Mouse (Mus musculus): ENCODE data around the gene Ppp4r3a. TPM values are rescaled to one million over a fixed set of nuclear protein-coding genes. Genes with fewer than 3 reads are reported as not detected.

Ppp4r3a gene
- polyA plus RNA-seq, 1 experiment from 2014 or later, result 31.7 TPM

DNA sequence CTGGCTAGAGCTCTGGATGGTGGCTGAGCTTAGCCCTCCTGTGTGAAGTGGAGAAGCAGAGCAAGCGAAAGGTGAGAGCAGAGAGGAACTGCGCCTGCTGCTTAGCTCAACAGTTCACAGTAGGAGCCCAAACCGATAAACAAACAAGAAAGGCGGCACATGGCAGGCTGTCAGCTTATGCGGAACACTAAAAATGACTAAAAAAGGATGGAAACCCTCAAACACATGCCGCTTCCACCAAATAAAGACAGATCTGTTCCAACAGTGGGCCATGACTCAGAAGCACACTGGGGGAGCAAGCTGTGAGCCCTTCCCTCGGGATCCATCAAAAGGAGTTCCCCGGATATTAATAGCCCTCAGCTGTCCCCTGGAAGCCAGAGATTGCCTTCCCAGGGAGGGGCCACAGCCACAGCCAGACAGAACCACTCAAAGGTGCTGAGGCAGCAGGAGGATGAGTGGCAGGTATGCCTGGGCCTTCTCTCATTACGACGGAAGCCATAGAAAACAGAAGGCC lies 75.5 kb downstream of the Ppp4r3a start:
- peak overlapping the region; percentile 68 for H3K27ac ChIP-seq (ENCODE audit: low read length)
- H3K27me3 ChIP-seq (ENCODE audit: insufficient read depth, low read length), result no peaks in the 10 kb centered on the region
- no peak overlapping the region for H3K4me2 ChIP-seq (replicated peaks; ENCODE audit: low read depth, low read length)
- WGBS, result 33% methylated on average over 10 of the region's 10 CpGs
- no peak overlapping the region for H3K9ac ChIP-seq (replicated peaks; ENCODE audit: low read length)
- no peaks in the 10 kb centered on the region for H3K9me3 ChIP-seq (ENCODE audit: low read length)
- no peaks in the 10 kb centered on the region for H3K36me3 ChIP-seq (ENCODE audit: insufficient read depth, low read length)
- peak; percentile 6; the same call in 1 of the 2 replicates for ATAC-seq (ENCODE audit: low FRiP score, low TSS enrichment)
- peaks cover 71% of the 10 kb centered on the region for H3K4me1 ChIP-seq (ENCODE audit: insufficient read depth, low read length)
- no peak overlapping the region for H3K4me3 ChIP-seq (ENCODE audit: low read length)

DNA sequence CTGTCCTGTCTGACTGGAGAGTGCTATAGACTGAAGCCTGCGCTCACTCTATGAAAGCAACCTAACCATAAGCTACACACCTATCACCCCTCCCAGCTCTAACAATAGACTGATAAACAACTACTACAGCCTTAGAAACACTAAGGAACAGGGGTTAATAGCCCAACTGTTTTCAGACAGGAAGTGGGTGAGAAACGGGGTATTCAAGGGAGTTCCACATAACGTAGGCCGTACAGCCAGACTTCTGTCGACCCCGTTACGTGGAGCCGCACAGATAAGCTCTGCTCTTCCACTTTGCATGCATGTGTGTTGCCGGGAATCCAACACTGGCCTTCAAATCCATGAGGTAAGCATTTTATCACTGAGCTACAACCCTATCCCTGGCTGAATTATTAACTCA lies 76.1 kb downstream of the Ppp4r3a start:
- peak overlapping the region; percentile 68 for H3K27ac ChIP-seq (ENCODE audit: low read length)
- WGBS, result 59% methylated on average over 9 of the region's 9 CpGs

DNA sequence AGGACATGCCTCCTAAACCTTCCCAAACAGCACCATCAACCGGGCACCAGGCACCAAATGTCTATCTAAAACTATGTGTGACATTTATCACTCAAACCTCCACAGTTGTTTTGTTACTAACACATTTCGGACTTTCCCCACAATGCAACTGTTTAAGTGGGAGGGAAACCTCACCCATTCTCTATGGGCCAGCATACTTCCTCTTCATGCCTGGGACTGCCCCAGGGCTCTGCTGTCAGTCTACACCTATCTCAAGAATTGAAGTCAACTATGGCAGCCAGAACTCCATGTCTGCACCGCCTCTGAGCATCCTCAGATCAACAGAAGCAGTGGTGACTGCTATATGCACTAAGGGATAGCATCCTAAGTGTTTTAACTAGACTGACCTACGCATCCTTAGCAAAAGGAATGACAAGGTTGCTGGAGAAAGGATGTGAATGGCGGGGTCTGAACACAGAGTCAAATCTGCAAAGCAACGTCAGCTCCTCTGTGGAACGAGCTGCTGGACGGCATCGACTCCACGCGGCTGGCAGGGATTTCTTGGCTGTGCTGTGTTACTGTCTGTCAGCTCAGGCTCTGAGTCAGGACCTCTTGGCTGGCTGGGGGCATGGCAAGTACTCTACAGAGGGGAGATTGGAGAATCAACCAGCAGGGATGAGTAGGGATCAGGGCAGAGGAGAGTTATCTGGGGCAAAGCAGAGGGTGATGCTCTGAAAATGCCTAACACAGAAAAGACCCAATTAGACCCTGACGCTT lies 77.7 kb downstream of the Ppp4r3a start:
- Histone ChIP-seq H3K9me3 (ENCODE audit: low read length) (no peaks in the 10 kb centered on the region), H3K27ac (ENCODE audit: low read length) (no peak overlapping the region), H3K27me3 (ENCODE audit: insufficient read depth, low read length) (no peaks in the 10 kb centered on the region), H3K4me1 (ENCODE audit: insufficient read depth, low read length) (peaks cover 73% of the 10 kb centered on the region), H3K4me3 (ENCODE audit: low read length) (no peak overlapping the region), H3K4me2 (replicated peaks; ENCODE audit: low read depth, low read length) (no peak overlapping the region), H3K36me3 (ENCODE audit: insufficient read depth, low read length) (no peaks in the 10 kb centered on the region), H3K9ac (replicated peaks; ENCODE audit: low read length) (no peak overlapping the region)
- WGBS, result 87% methylated on average over 12 of the region's 12 CpGs
- ATAC-seq (ENCODE audit: low FRiP score, low TSS enrichment), result no peak

More for the DNA sequence above, 76.1 kb downstream of the Ppp4r3a start:
- no peak overlapping the region for H3K4me2 ChIP-seq (replicated peaks; ENCODE audit: low read depth, low read length)
- H3K27me3 ChIP-seq (ENCODE audit: insufficient read depth, low read length), result no peaks in the 10 kb centered on the region
- no peaks in the 10 kb centered on the region for H3K9me3 ChIP-seq (ENCODE audit: low read length)
- no peak for ATAC-seq (ENCODE audit: low FRiP score, low TSS enrichment)
- no peak overlapping the region for H3K4me3 ChIP-seq (ENCODE audit: low read length)
- peaks cover 71% of the 10 kb centered on the region for H3K4me1 ChIP-seq (ENCODE audit: insufficient read depth, low read length)
- H3K9ac ChIP-seq (replicated peaks; ENCODE audit: low read length), result no peak overlapping the region
- no peaks in the 10 kb centered on the region for H3K36me3 ChIP-seq (ENCODE audit: insufficient read depth, low read length)

DNA sequence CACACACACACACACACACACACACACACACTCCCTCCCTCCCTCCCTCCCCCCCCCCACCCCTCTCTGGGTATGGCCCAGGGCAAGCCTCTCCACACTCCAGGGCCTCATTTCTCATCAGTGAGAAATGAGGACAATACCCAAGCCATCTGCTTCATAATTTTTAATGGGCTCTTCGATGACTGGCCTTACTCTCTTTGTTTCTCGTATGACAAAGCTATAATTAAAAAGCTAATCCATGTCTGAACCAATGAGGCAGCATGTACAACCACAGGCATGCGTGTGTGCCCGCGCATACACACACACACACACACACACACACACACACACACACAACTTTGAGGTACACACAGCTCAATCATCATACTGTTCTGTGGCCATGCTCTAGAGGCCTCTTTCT lies 78.5 kb downstream of the Ppp4r3a start:
- Histone ChIP-seq H3K4me2 (replicated peaks; ENCODE audit: low read depth, low read length) (no peak overlapping the region), H3K4me1 (ENCODE audit: insufficient read depth, low read length) (peaks cover 72% of the 10 kb centered on the region)

DNA sequence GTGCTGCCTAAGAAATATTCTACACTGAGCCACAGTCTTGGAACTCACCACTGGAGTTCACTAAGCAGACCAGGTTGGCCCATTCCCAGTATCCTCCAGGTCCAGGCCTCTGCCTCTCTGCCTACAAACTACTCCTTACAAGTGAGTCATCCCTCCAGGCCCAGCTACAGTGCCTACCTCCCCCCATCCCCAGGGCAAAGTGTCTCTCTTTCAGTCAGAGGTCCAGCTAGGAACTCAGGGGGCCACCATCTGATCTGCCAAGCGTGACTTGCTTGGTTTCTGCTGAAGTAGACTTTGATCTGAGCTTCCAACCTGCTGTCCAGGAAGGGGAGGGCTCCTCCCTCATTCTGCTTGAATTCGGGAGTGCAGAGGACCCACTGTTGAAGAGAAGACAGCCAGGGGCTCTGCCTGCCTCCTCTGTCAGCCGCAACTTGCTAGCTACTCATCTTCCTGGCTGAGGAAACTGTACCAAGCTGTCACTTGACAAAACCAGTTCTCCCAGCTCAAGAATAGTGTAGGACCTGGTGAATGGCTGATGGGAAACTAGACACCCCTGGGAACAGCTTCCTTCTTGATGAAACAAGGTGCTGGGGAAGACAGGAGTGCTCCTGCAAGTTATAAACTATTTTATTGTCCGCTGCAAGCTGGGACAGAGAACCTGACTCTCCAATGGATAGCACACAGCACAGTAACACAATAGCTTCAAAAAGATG lies 80.5 kb downstream of the Ppp4r3a start:
- Histone ChIP-seq H3K9me3 (ENCODE audit: low read length) (no peaks in the 10 kb centered on the region), H3K4me2 (replicated peaks; ENCODE audit: low read depth, low read length) (no peak overlapping the region), H3K27ac (ENCODE audit: low read length) (peak overlapping the region; percentile 78), H3K36me3 (ENCODE audit: insufficient read depth, low read length) (no peaks in the 10 kb centered on the region), H3K27me3 (ENCODE audit: insufficient read depth, low read length) (no peaks in the 10 kb centered on the region), H3K9ac (replicated peaks; ENCODE audit: low read length) (no peak overlapping the region), H3K4me3 (ENCODE audit: low read length) (no peak overlapping the region), H3K4me1 (ENCODE audit: insufficient read depth, low read length) (peaks cover 77% of the 10 kb centered on the region)
- WGBS, result 18% methylated on average over 4 of the region's 4 CpGs
- ATAC-seq (ENCODE audit: low FRiP score, low TSS enrichment), result peak; percentile 88

More for the DNA sequence above, 78.5 kb downstream of the Ppp4r3a start:
- Histone ChIP-seq H3K27me3 (ENCODE audit: insufficient read depth, low read length) (no peaks in the 10 kb centered on the region), H3K9ac (replicated peaks; ENCODE audit: low read length) (no peak overlapping the region), H3K4me3 (ENCODE audit: low read length) (no peak overlapping the region), H3K36me3 (ENCODE audit: insufficient read depth, low read length) (no peaks in the 10 kb centered on the region), H3K9me3 (ENCODE audit: low read length) (no peaks in the 10 kb centered on the region), H3K27ac (ENCODE audit: low read length) (no peak overlapping the region)
- ATAC-seq (ENCODE audit: low FRiP score, low TSS enrichment), result no peak
- WGBS, result 85% methylated on average over 5 of the region's 5 CpGs

DNA sequence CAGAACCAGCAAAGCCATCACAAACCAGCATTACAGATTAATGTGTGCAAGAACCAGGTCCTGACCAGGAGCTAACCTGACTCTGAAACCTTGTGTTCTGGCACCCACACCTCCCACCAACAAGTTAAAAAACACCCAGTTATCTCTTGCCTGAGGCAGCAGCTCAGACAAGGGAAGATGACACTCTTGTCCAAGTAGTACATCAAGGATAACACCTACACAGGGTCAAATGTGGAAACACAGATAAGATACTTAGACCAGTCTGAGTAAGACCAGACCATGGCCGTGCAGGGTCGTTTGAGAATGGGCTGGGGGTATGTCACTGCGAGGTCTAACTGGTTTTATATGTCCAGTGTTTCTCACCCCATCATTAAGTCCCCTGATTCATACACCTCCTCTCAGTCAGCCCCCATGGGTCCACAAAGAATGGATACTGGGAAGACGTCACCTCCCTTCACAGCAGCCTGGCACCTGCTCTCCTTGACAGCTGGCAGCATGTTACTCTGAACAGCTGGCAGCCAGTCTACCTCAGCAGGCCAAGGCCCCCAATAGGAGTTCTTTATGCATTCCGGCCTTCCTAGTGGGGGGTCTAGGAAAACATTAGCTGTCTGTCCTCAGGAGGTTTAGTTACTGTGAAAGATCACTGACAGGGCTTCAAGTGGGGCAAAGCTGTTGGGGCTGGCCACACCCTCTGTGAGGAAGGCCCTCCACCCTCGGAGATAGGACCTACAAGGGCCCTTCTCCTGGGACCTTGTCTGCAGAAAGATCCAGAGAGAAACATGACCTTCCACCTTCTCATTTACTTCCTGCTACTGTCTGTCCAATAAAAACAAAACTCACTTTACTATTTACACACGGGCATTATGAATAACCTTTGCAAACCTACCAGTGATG lies 84.2 kb downstream of the Ppp4r3a start:
- Histone ChIP-seq H3K4me2 (replicated peaks; ENCODE audit: low read depth, low read length) (no peak overlapping the region), H3K4me1 (ENCODE audit: insufficient read depth, low read length) (peaks cover 89% of the 10 kb centered on the region), H3K36me3 (ENCODE audit: insufficient read depth, low read length) (no peaks in the 10 kb centered on the region), H3K9me3 (ENCODE audit: low read length) (no peaks in the 10 kb centered on the region), H3K4me3 (ENCODE audit: low read length) (no peak overlapping the region), H3K9ac (replicated peaks; ENCODE audit: low read length) (no peak overlapping the region), H3K27ac (ENCODE audit: low read length) (no peak overlapping the region), H3K27me3 (ENCODE audit: insufficient read depth, low read length) (no peaks in the 10 kb centered on the region)
- 33% methylated on average over 7 of the region's 7 CpGs for WGBS
- ATAC-seq (ENCODE audit: low FRiP score, low TSS enrichment), result no peak

DNA sequence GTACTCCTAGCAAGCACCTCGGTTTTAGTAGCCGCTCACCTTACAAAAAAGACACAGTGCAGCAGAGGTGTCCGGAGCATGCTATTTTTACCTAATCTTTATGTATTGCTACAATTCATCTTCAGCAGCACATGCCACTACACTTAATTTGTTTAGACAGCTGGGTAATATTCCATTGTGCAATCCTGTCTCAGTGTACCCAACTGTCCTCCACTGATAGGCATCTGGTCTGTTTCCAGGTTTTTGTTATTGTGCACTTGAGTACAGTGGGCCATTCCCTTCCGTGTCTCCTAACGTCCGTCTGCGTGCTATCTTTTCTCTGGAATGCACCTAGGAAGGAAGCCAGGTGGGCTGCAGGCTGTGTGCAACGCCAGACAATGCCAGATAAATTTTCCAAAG lies 84.9 kb downstream of the Ppp4r3a start:
- no peaks in the 10 kb centered on the region for H3K27me3 ChIP-seq (ENCODE audit: insufficient read depth, low read length)
- no peak overlapping the region for H3K9ac ChIP-seq (replicated peaks; ENCODE audit: low read length)
- H3K36me3 ChIP-seq (ENCODE audit: insufficient read depth, low read length), result no peaks in the 10 kb centered on the region
- no peak for ATAC-seq (ENCODE audit: low FRiP score, low TSS enrichment)
- no peak overlapping the region for H3K4me2 ChIP-seq (replicated peaks; ENCODE audit: low read depth, low read length)
- H3K4me3 ChIP-seq (ENCODE audit: low read length), result no peak overlapping the region
- H3K27ac ChIP-seq (ENCODE audit: low read length), result no peak overlapping the region
- WGBS, result 45% methylated on average over 8 of the region's 8 CpGs
- peaks cover 90% of the 10 kb centered on the region for H3K4me1 ChIP-seq (ENCODE audit: insufficient read depth, low read length)
- H3K9me3 ChIP-seq (ENCODE audit: low read length), result no peaks in the 10 kb centered on the region

DNA sequence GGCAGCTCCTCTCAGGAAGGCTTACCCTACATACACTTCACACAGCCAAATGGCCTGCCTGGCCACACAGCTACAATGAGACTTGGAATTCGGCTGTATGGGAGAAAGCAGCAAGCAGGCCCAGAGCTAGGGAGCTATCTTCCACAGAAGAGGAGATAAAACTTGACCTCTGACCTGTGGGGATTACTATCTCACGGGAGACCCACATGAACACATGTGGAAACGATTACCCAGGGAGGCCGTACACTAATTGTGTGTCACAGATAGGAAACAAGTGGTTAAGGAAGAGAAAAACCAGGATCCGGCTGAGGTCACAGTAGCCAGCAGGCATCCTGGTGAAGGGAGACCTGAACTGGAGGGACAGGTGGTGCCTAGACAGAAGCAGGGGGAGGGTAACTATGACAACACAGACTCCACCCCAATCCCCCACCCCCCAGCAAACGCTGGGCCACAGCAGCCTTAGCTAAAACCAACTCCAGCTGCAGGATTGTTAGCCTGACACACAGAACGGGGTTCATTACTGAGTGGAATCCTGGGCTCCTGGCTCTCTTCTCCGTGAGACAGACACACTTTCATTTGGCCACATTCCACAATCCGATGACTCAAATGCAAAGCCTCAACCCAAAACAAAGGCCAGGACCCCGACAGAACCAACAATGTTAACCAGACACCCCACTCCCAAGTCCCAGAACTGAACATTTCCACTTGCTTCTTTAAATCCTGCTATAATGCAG lies 85.5 kb downstream of the Ppp4r3a start:
- no peak overlapping the region for H3K9ac ChIP-seq (replicated peaks; ENCODE audit: low read length)
- no peak overlapping the region for H3K4me3 ChIP-seq (ENCODE audit: low read length)
- H3K27me3 ChIP-seq (ENCODE audit: insufficient read depth, low read length), result no peaks in the 10 kb centered on the region
- 23% methylated on average over 10 of the region's 10 CpGs for WGBS
- no peaks in the 10 kb centered on the region for H3K9me3 ChIP-seq (ENCODE audit: low read length)
- H3K36me3 ChIP-seq (ENCODE audit: insufficient read depth, low read length), result no peaks in the 10 kb centered on the region
- peaks cover 88% of the 10 kb centered on the region for H3K4me1 ChIP-seq (ENCODE audit: insufficient read depth, low read length)
- H3K4me2 ChIP-seq (replicated peaks; ENCODE audit: low read depth, low read length), result no peak overlapping the region
- H3K27ac ChIP-seq (ENCODE audit: low read length), result no peak overlapping the region
- ATAC-seq (ENCODE audit: low FRiP score, low TSS enrichment), result no peak

DNA sequence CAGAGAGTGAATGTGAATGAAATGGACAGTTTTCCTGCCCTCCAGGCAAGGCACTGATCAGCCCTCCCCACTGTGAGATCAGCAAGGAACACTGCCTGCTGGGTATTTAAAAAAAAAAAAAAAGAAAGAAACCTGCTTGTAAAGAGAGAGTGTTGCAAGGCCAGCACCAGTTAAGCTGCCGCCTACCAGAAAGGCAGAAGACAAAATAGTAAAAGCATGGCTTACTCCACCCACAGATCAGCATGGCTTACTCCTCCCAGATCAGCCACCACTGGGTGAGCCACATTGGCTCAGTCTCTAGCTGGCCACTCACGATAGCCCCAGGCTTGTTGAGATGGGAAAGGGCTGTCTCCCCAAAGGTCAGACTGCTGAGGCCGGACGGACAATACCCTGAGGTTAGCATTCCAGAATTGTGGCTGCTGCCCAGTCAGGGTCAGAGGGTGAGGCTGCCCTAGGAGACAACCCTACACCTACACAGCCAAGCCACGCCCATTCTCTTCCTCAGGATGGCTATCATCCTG lies 87.1 kb downstream of the Ppp4r3a start:
- Histone ChIP-seq H3K36me3 (ENCODE audit: insufficient read depth, low read length) (no peaks in the 10 kb centered on the region), H3K4me1 (ENCODE audit: insufficient read depth, low read length) (peaks cover 79% of the 10 kb centered on the region)
- WGBS, result 45% methylated on average over 5 of the region's 5 CpGs

More for the DNA sequence above, 87.1 kb downstream of the Ppp4r3a start:
- Histone ChIP-seq H3K9ac (replicated peaks; ENCODE audit: low read length) (no peak overlapping the region), H3K4me3 (ENCODE audit: low read length) (no peak overlapping the region), H3K4me2 (replicated peaks; ENCODE audit: low read depth, low read length) (no peak overlapping the region), H3K27me3 (ENCODE audit: insufficient read depth, low read length) (no peaks in the 10 kb centered on the region), H3K9me3 (ENCODE audit: low read length) (no peaks in the 10 kb centered on the region), H3K27ac (ENCODE audit: low read length) (no peak overlapping the region)
- ATAC-seq (ENCODE audit: low FRiP score, low TSS enrichment), result no peak

Data from kidney, embryonic 16.5 days (tissue).